Mouse (Mus musculus) bone marrow macrophage, adult 2 months (primary cell): ENCODE data around the gene Ube2t.

Source experiments
- CTCF ChIP-seq: IDR thresholded peaks from 2 replicates; pipeline ENCODE4 v1.5.1; 2012; ENCODE audit warnings: low read depth, mild to moderate bottlenecking, low read length, moderate library complexity
- POLR2A ChIP-seq: IDR thresholded peaks from 2 replicates; pipeline ENCODE4 v1.6.1; 2012; ENCODE audit warnings: mild to moderate bottlenecking, low read depth, low read length, borderline replicate concordance

GRCm38 (mm10) chr1:135017656-135018015 lies 55.3 kb downstream of the Ube2t start:
- TF ChIP-seq POLR2A (no peak), CTCF (no peak)
